Mouse (Mus musculus): ENCODE data around the gene Ntsr1.

- TF ChIP-seq CTCF (IDR thresholded peaks at IDR 0.05; ENCODE audit: borderline replicate concordance, extremely low read depth, insufficient read depth, insufficient read length) (no peak), POLR2A (IDR thresholded peaks at IDR 0.05; ENCODE audit: borderline replicate concordance, extremely low read depth, insufficient read depth, insufficient read length, poor library complexity, severe bottlenecking) (no peak)
Measured at GRCm38 (mm10) chr2:180457680-180458079, 42.1 kb upstream of the Ntsr1 start.

Data from brain, embryonic 14.5 days (tissue).